Mouse (Mus musculus) limb, embryonic 14.5 days (tissue): Measurements from ENCODE around the gene Crabp1. TPM values are rescaled to one million over a fixed set of nuclear protein-coding genes. Genes with fewer than 3 reads are reported as not detected.

Experiments used
- ATAC-seq: fragments of 200-750 bp; cut with Nextera tagmentation; 2 replicates; pipeline ENCODE4 v1.8.0; 2017; ENCODE audit warnings: low read depth, moderate number of reproducible peaks, moderate TSS enrichment; ENCODE audit not compliant: low FRiP score
- DNase-seq: peaks from one replicate; pipeline ENCODE4 v3.0.0-alpha.2; 2015; ENCODE audit warnings: low spot score
- H3K27ac ChIP-seq: fragments of 300-500 bp; sonication (generic); replicated peaks from 2 replicates; pipeline ENCODE4 v1.5.1; 2014; ENCODE audit warnings: low read depth, mild to moderate bottlenecking, low read length, moderate library complexity, mixed read lengths
- H3K27me3 ChIP-seq: fragments of 300-500 bp; sonication (generic); 2 replicates; pipeline ENCODE4 v1.6.1; 2014; ENCODE audit warnings: low read length, mixed read lengths; ENCODE audit not compliant: control insufficient read depth, insufficient read depth
- H3K36me3 ChIP-seq: fragments of 300-500 bp; sonication (generic); 2 replicates; pipeline ENCODE4 v1.6.1; 2014; ENCODE audit warnings: mild to moderate bottlenecking, low read length, moderate library complexity, mixed read lengths; ENCODE audit not compliant: control insufficient read depth, insufficient read depth
- H3K4me1 ChIP-seq: fragments of 300-500 bp; sonication (generic); 2 replicates; pipeline ENCODE4 v1.6.1; 2014; ENCODE audit warnings: antibody characterized with exemption, low read length, mixed read lengths; ENCODE audit not compliant: control insufficient read depth, insufficient read depth
- H3K4me2 ChIP-seq: fragments of 300-500 bp; sonication (generic); replicated peaks from 2 replicates; pipeline ENCODE4 v1.6.1; 2014; ENCODE audit warnings: low read depth, mild to moderate bottlenecking, low read length, moderate library complexity; ENCODE audit not compliant: severe bottlenecking
- H3K4me3 ChIP-seq: fragments of 300-500 bp; sonication (generic); replicated peaks from 2 replicates; pipeline ENCODE4 v1.5.1; 2014; ENCODE audit warnings: low read length
- H3K9ac ChIP-seq: fragments of 300-500 bp; sonication (generic); 2 replicates; pipeline ENCODE4 v1.6.1; 2014; ENCODE audit warnings: mild to moderate bottlenecking, low read depth, low read length, moderate library complexity; ENCODE audit not compliant: severe bottlenecking
- H3K9me3 ChIP-seq: fragments of 300-500 bp; sonication (generic); 2 replicates; pipeline ENCODE4 v1.6.1; 2016; ENCODE audit warnings: low read length; ENCODE audit not compliant: control insufficient read depth
- POLR2A ChIP-seq: fragments of 200-500 bp; IDR thresholded peaks from 2 replicates; pipeline ENCODE4 v1.8.0; 2012; ENCODE audit warnings: inconsistent platforms, mild to moderate bottlenecking, moderate library complexity, borderline replicate concordance; ENCODE audit not compliant: insufficient read depth, insufficient read length; ENCODE audit errors: extremely low read depth
- WGBS: fragments of 180-500 bp; shearing (Covaris S2); extraction: QIAGEN DNeasy Blood & Tissue Kit; methylation state at CpG from one replicate; pipeline ENCODE4 v1.1.7; 2014; 5-methylcytosine and 5-hydroxymethylcytosine counted together
- polyA plus RNA-seq, 2 experiments: library from polyadenylated mRNA; depleted of rRNA in 1 of 2; stranded (reverse) in 1 of 2; unstranded in 1 of 2; fragments of >200 nt; fragmentation: Nextera tagmentation in 1 of 2; extraction: Ambion mirVana in 1 of 2; gene quantifications; 2 replicates each; pipeline versions ENCODE4 v1.2.1 to v1.2.3; 2012 to 2014

Gene Crabp1
- polyA plus RNA-seq, 2 experiments = 755 to 800 TPM

GRCm38 (mm10) chr9:54821442-54822100, 57.0 kb downstream of the Crabp1 start:
- 43% methylated on average over 5 of the region's 5 CpGs for WGBS
- Histone ChIP-seq H3K9ac (no peak overlapping the region), H3K4me2 (no peak overlapping the region), H3K27ac (no peak overlapping the region), H3K9me3 (no peaks in the 10 kb centered on the region), H3K27me3 (no peaks in the 10 kb centered on the region), H3K36me3 (no peaks in the 10 kb centered on the region), H3K4me1 (peaks cover 9% of the 10 kb centered on the region), H3K4me3 (no peak overlapping the region)
- TF ChIP-seq POLR2A = no peak
- DNase-seq (peak; percentile 79), ATAC-seq (peak; percentile 85)

Other genes starting within 250 kb of the Crabp1 start
- gene Sh2d7, start 225.8 kb upstream of the Crabp1 start, polyA plus RNA-seq (2012; rRNA removed) = not detected in 2 replicates
- not detected in 2 replicates for gene Sh2d7, start 225.8 kb upstream of the Crabp1 start, polyA plus RNA-seq (2014; fragmentation: Nextera tagmentation; extraction: Ambion mirVana)
- gene Cib2, start 204.5 kb upstream of the Crabp1 start, polyA plus RNA-seq (2012; rRNA removed) = 13.4 and 14.3 TPM in 2 replicates
- gene Cib2, start 204.5 kb upstream of the Crabp1 start, polyA plus RNA-seq (2014; fragmentation: Nextera tagmentation; extraction: Ambion mirVana) = 26.5 and 31.6 TPM in 2 replicates
- 55.4 and 56.6 TPM in 2 replicates for gene Idh3a, start 178.4 kb upstream of the Crabp1 start, polyA plus RNA-seq (2012; rRNA removed)
- gene Idh3a, start 178.4 kb upstream of the Crabp1 start, polyA plus RNA-seq (2014; fragmentation: Nextera tagmentation; extraction: Ambion mirVana) = 102 and 103 TPM in 2 replicates
- 0.40 and 0.77 TPM in 2 replicates for gene Acsbg1, start 102.9 kb upstream of the Crabp1 start, polyA plus RNA-seq (2012; rRNA removed)
- gene Acsbg1, start 102.9 kb upstream of the Crabp1 start, polyA plus RNA-seq (2014; fragmentation: Nextera tagmentation; extraction: Ambion mirVana) = 0.18 and 0.51 TPM in 2 replicates
- gene Dnaja4, start 65.9 kb upstream of the Crabp1 start, polyA plus RNA-seq (2012; rRNA removed) = 12.0 and 12.1 TPM in 2 replicates
- 11.2 and 13.0 TPM in 2 replicates for gene Dnaja4, start 65.9 kb upstream of the Crabp1 start, polyA plus RNA-seq (2014; fragmentation: Nextera tagmentation; extraction: Ambion mirVana)
- 96.1 and 105 TPM in 2 replicates for gene Wdr61, start 30.2 kb upstream of the Crabp1 start, polyA plus RNA-seq (2012; rRNA removed)
- 159 and 161 TPM in 2 replicates for gene Wdr61, start 30.2 kb upstream of the Crabp1 start, polyA plus RNA-seq (2014; fragmentation: Nextera tagmentation; extraction: Ambion mirVana)
- gene Ireb2, start 99.0 kb downstream of the Crabp1 start, polyA plus RNA-seq (2012; rRNA removed) = 39.2 and 39.9 TPM in 2 replicates
- gene Ireb2, start 99.0 kb downstream of the Crabp1 start, polyA plus RNA-seq (2014; fragmentation: Nextera tagmentation; extraction: Ambion mirVana) = 38.0 and 43.0 TPM in 2 replicates
- 4.3 and 4.5 TPM in 2 replicates for gene Hykk, start 152.5 kb downstream of the Crabp1 start, polyA plus RNA-seq (2012; rRNA removed)
- gene Hykk, start 152.5 kb downstream of the Crabp1 start, polyA plus RNA-seq (2014; fragmentation: Nextera tagmentation; extraction: Ambion mirVana) = 5.9 TPM in 2 replicates
- gene Psma4, start 186.0 kb downstream of the Crabp1 start, polyA plus RNA-seq (2012; rRNA removed) = 198 and 221 TPM in 2 replicates
- gene Psma4, start 186.0 kb downstream of the Crabp1 start, polyA plus RNA-seq (2014; fragmentation: Nextera tagmentation; extraction: Ambion mirVana) = 296 and 297 TPM in 2 replicates
- 0.20 TPM in 1 of 2 replicates, not detected in the other for gene AY074887, start 186.2 kb downstream of the Crabp1 start, polyA plus RNA-seq (2012; rRNA removed)
- gene AY074887, start 186.2 kb downstream of the Crabp1 start, polyA plus RNA-seq (2014; fragmentation: Nextera tagmentation; extraction: Ambion mirVana) = 0.43 and 1.2 TPM in 2 replicates
- 1.5 and 2.1 TPM in 2 replicates for gene Chrna5, start 216.1 kb downstream of the Crabp1 start, polyA plus RNA-seq (2012; rRNA removed)
- gene Chrna5, start 216.1 kb downstream of the Crabp1 start, polyA plus RNA-seq (2014; fragmentation: Nextera tagmentation; extraction: Ambion mirVana) = 1.4 and 2.6 TPM in 2 replicates